Mouse (Mus musculus): ENCODE data around the gene Cyth3. TPM values are rescaled to one million over a fixed set of nuclear protein-coding genes. Genes with fewer than 3 reads are reported as not detected.

The Cyth3 gene
- polyA plus RNA-seq (2017; shearing (Covaris generic)): 67.1 TPM

GRCm38 (mm10) chr5:143621893-143622622, at the start of gene Cyth3:
Gene Cyth3 (plus strand): TSS chr5:143622447.

GRCm38 (mm10) chr5:143732180-143732891, 110.1 kb downstream of the Cyth3 start, which contains the start of gene Usp42:
Gene Usp42 (minus strand): TSS chr5:143732280.

Other genes with a start within 250 kb of the Cyth3 start
- 26.5 TPM for gene Kdelr2, start 218.6 kb upstream of the Cyth3 start, polyA plus RNA-seq (2017; shearing (Covaris generic))
- 14.8 TPM for gene Daglb, start 157.9 kb upstream of the Cyth3 start, polyA plus RNA-seq (2017; shearing (Covaris generic))
- 20.4 TPM for gene Rac1, start 94.4 kb upstream of the Cyth3 start, polyA plus RNA-seq (2017; shearing (Covaris generic))
- 14.1 TPM for gene Usp42, start 109.8 kb downstream of the Cyth3 start, polyA plus RNA-seq (2017; shearing (Covaris generic))
- 51.8 TPM for gene Eif2ak1, start 195.3 kb downstream of the Cyth3 start, polyA plus RNA-seq (2017; shearing (Covaris generic))

Measured in CD4-positive, CD25-positive, alpha-beta regulatory T cell, adult 9 weeks (primary cell).